Mouse (Mus musculus) liver, postnatal 0 days (tissue): ENCODE measurements around the gene Vps25. TPM values are rescaled to one million over a fixed set of nuclear protein-coding genes. Genes with fewer than 3 reads are reported as not detected.

Experiments used
- ATAC-seq: fragments of 200-750 bp; cut with Nextera tagmentation; 2 replicates; pipeline ENCODE4 v1.8.0; 2017; ENCODE audit warnings: mild to moderate bottlenecking, moderate library complexity
- DNase-seq: peaks from one replicate; pipeline ENCODE4 v3.0.0-alpha.2; 2016
- H3K27ac ChIP-seq: fragments of 300-500 bp; sonication (generic); 2 replicates; pipeline ENCODE4 v1.5.1; 2014; ENCODE audit warnings: antibody characterized with exemption, moderate library complexity, mild to moderate bottlenecking, low read depth
- H3K27me3 ChIP-seq: fragments of 300-500 bp; sonication (generic); 2 replicates; pipeline ENCODE4 v1.6.1; 2014; ENCODE audit warnings: low read length, control low read depth, mixed read lengths; ENCODE audit not compliant: insufficient read depth
- H3K36me3 ChIP-seq: fragments of 300-500 bp; sonication (generic); replicated peaks from 2 replicates; pipeline ENCODE4 v1.6.1; 2014; ENCODE audit warnings: mild to moderate bottlenecking, control low read depth, low read length, moderate library complexity, mixed read lengths; ENCODE audit not compliant: insufficient read depth
- H3K4me1 ChIP-seq: fragments of 300-500 bp; sonication (generic); 2 replicates; pipeline ENCODE4 v1.6.1; 2014; ENCODE audit warnings: antibody characterized with exemption, mild to moderate bottlenecking, control low read depth; ENCODE audit not compliant: insufficient read depth
- H3K4me2 ChIP-seq: fragments of 300-500 bp; sonication (generic); 2 replicates; pipeline ENCODE4 v1.6.1; 2014; ENCODE audit warnings: low read depth, mild to moderate bottlenecking, low read length, moderate library complexity, mixed read lengths
- H3K4me3 ChIP-seq: fragments of 300-500 bp; sonication (generic); 2 replicates; pipeline ENCODE4 v1.5.1; 2014; ENCODE audit warnings: low read depth, low read length
- H3K9ac ChIP-seq: fragments of 300-500 bp; sonication (generic); replicated peaks from 2 replicates; pipeline ENCODE4 v1.6.1; 2014; ENCODE audit warnings: mild to moderate bottlenecking, moderate library complexity
- H3K9me3 ChIP-seq: fragments of 300-500 bp; sonication (generic); 2 replicates; pipeline ENCODE4 v1.6.1; 2016; ENCODE audit warnings: mild to moderate bottlenecking, control low read depth, low read length, mixed read lengths
- CTCF ChIP-seq: sonication (generic); IDR thresholded peaks from 2 replicates; pipeline ENCODE4 v1.5.1; 2016; ENCODE audit warnings: antibody characterized with exemption, low read depth
- EP300 ChIP-seq: IDR thresholded peaks from 2 replicates; pipeline ENCODE4 v1.6.1; 2016; ENCODE audit warnings: antibody characterized with exemption, low read depth, mild to moderate bottlenecking
- WGBS: fragments of 180-500 bp; shearing (Covaris S2); extraction: QIAGEN DNeasy Blood & Tissue Kit; methylation state at CpG from one replicate; pipeline ENCODE4 v1.1.7; 2014; ENCODE audit not compliant: insufficient replicate concordance; 5-methylcytosine and 5-hydroxymethylcytosine counted together
- polyA plus RNA-seq: library from polyadenylated mRNA; unstranded; fragments of >200 nt; fragmentation: Nextera tagmentation; extraction: Ambion mirVana; gene quantifications from 2 replicates; pipeline ENCODE4 v1.2.1, GENCODE M21; 2015

Vps25 gene
- polyA plus RNA-seq, 1 experiment from 2014 or later: 75.9 TPM

DNA sequence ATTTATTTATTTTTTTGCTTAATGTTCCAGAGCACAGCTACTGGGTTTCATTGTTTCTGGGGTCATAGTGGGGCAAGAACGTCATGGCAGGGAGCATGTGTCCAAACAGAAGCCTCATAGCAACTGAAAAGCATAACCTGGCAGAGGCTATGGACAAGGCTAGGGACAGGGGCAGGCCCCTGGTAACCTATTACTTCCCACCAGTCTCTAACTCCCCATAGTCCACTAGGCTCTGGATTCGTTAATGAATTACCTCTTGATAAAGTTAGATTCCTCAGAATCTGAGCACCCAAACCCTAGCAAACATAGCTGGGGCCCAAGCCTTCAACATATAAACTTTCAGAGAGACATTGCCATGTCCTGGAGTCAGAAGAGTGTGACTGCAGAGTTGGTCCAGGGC lies 2.5 kb upstream of the Vps25 start:
- H3K9me3 ChIP-seq: no peaks in the 10 kb centered on the region
- ATAC-seq: no peak
- no peak overlapping the region for H3K9ac ChIP-seq
- H3K36me3 ChIP-seq: peaks cover 3% of the 10 kb centered on the region; the same call in 1 of the 2 replicates
- peaks cover 24% of the 10 kb centered on the region for H3K27me3 ChIP-seq
- no peak for DNase-seq
- TF ChIP-seq EP300: no peak
- TF ChIP-seq CTCF: no peak
- H3K4me3 ChIP-seq: no peak overlapping the region
- peaks cover 18% of the 10 kb centered on the region for H3K4me1 ChIP-seq
- 65% methylated on average over 2 of the region's 2 CpGs for WGBS
- no peak overlapping the region for H3K4me2 ChIP-seq
- H3K27ac ChIP-seq: no peak overlapping the region

DNA sequence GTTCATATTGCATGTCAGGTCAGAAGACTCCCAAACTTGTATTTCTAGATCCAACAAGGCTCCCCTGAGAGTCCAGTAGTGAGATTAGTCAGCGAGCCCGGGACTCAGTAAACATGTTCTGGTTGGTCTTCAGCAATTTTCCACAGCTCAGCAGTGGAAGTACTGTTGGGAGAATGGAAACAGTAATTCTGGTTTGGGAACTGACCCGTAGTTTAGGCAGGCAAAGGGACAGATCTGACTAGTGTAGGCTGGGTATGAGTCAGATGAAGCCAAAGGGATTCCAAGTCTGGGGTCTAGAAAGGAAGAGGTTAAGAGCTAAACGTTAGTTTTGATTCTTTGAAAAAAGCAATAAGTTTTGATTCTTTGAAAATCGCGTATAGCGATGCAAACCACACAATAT lies 566 bp upstream of the Vps25 start:
- Histone ChIP-seq H3K9me3 (no peaks in the 10 kb centered on the region), H3K27ac (peak overlapping the region; percentile 85), H3K4me3 (peak overlapping the region; percentile 72), H3K9ac (peak overlapping the region; percentile 92), H3K36me3 (peaks cover 11% of the 10 kb centered on the region), H3K27me3 (peaks cover 5% of the 10 kb centered on the region), H3K4me2 (peak overlapping the region; percentile 93), H3K4me1 (peaks cover 17% of the 10 kb centered on the region)
- ATAC-seq (no peak), DNase-seq (no peak)
- 4% methylated on average over 7 of the region's 7 CpGs for whole genome bisulfite sequencing
- TF ChIP-seq CTCF: no peak
- no peak for TF ChIP-seq EP300

DNA sequence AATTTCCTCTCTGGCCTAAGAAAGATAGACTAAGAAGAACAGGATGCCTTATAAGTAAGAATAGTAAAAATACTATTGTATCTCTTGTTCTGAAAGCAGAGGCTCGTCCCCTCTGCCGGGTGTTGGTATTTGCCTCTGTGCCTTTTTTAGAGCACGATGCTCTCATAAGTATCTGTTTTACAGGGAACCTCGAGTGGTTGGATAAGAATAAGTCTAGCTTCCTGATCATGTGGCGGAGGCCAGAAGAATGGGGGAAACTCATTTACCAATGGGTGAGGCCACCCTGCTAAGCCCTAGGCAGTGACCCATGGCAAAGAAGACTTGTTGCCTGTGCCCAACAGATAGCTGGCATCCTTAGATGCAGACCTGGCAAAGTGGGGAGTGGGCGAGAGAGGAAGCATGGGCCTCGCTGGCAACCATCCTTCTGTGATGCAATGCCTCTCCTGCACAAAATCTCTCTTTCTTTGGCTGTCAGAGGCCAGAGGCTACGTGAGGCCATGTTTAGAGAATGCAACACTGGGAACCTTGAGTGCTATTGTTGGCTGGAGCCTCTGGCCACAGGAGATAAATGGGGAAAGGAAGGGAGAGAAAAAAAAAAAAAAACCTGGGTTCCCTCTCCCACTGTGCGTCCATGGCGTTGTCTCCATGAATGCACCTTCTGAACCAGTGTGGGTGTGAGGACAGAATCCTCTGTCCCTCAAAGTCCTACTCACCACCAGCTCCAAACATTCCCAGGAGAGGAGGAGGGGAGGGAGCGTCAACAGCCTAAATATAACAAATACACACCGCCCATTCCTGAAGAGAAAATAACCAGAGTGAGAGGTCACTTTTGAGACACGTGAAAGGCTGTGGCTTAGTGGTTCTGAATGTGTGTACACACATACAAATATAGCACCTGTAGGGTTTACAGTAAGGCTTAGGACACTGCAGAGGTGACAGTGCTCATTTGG lies 2.6 kb downstream of the Vps25 start:
- no peak overlapping the region for H3K4me2 ChIP-seq
- no peak overlapping the region for H3K4me3 ChIP-seq
- TF ChIP-seq EP300 (no peak), CTCF (no peak)
- H3K36me3 ChIP-seq: peaks cover 25% of the 10 kb centered on the region
- ATAC-seq (no peak), DNase-seq (no peak)
- H3K4me1 ChIP-seq: peaks cover 40% of the 10 kb centered on the region
- no peaks in the 10 kb centered on the region for H3K27me3 ChIP-seq
- H3K9me3 ChIP-seq: no peaks in the 10 kb centered on the region
- H3K27ac ChIP-seq: no peak overlapping the region
- WGBS: 74% methylated on average over 13 of the region's 13 CpGs
- no peak overlapping the region for H3K9ac ChIP-seq

DNA sequence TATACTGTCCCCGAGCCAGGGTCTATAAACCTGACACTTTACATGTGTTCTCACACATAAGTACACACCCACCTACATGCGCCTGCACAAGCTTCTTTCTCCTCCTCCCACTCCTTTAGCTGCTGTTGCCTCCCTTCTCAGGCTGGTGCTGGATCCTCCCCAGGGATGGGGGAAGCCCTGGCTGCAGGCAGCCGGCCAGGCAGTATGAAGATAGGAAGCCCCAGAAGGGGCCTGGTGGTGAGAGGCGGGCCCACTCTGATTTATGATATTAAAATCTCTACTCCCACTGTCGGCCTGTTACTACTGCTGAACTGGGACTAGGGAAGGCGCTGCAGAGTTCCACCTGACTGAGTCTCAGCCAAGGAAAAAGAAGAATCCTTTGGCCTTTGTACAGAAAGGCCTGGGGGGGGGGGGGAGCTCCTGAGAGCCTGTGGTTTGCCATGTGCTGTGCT lies 5.8 kb downstream of the Vps25 start:
- no peak for DNase-seq
- Histone ChIP-seq H3K9ac (peak overlapping the region; percentile 68), H3K9me3 (no peaks in the 10 kb centered on the region), H3K4me1 (peaks cover 47% of the 10 kb centered on the region), H3K27me3 (peaks cover 25% of the 10 kb centered on the region), H3K36me3 (peaks cover 25% of the 10 kb centered on the region), H3K27ac (peak overlapping the region; percentile 72), H3K4me2 (peak overlapping the region; percentile 87), H3K4me3 (no peak overlapping the region)
- 36% methylated on average over 6 of the region's 6 CpGs for WGBS
- ATAC-seq: no peak
- no peak for TF ChIP-seq EP300
- TF ChIP-seq CTCF: no peak

DNA sequence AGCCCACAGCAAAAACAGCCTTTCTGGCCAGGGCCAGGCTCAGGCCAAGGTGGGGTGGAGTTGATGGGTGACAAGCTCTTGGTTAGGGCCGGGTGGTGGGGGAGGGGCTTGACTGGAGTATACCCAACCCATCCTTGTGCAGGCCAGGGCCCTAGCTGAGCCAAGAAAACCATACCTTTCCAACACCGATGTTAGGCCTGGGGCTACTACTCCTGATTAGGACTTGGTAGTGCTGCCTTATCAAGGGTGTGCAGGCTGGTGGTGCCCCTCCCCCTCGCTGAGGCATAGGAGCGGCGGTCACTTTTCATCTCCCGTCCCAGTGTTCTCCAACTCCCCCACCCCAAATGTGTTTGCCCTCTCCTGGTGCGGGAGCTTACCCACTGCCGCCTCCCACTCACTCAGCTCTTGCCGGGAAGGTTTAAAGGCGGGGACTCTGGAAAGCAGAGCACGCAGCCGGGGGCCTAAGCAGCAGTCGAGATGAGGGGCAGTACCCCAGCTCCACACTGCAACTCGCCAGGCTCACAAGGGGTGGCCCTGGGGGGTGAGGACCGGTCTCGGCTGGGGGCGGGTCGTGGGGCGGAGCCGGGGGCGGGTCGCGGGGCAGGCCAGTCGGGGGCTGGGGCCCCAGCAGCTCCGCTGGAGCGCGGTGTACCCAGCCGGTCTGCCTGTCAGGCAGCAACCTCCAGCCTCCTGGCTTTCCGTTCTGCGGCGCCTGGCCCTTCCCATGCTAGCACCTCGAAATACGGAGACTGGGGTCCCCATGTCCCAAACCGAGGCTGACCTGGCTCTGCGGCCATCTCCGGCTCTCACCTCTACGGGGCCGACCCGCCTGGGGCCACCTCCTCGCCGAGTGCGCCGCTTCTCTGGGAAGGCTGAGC lies 6.7 kb downstream of the Vps25 start, which contains the start of gene Wnk4:
Gene Wnk4 (plus strand): TSS at position 620 of the 878 bp plus-strand sequence.
- peak within 1 kb of the TSS; percentile 64 for H3K4me3 ChIP-seq
- H3K9ac ChIP-seq: peak within 1 kb of the TSS; percentile 68
- DNase-seq (peak; percentile 84), ATAC-seq (peak; percentile 87)
- peaks cover 44% of the 10 kb centered on the region for H3K4me1 ChIP-seq
- H3K27ac ChIP-seq: peak within 1 kb of the TSS; percentile 72
- peaks cover 32% of the 10 kb centered on the region for H3K27me3 ChIP-seq
- H3K9me3 ChIP-seq: no peaks in the 10 kb centered on the region
- peak within 1 kb of the TSS; percentile 87 for H3K4me2 ChIP-seq
- WGBS: under 1% methylated on average over 37 of the region's 43 CpGs
- TF ChIP-seq CTCF: no peak
- TF ChIP-seq EP300: peak; percentile 84
- peaks cover 25% of the 10 kb centered on the region for H3K36me3 ChIP-seq

DNA sequence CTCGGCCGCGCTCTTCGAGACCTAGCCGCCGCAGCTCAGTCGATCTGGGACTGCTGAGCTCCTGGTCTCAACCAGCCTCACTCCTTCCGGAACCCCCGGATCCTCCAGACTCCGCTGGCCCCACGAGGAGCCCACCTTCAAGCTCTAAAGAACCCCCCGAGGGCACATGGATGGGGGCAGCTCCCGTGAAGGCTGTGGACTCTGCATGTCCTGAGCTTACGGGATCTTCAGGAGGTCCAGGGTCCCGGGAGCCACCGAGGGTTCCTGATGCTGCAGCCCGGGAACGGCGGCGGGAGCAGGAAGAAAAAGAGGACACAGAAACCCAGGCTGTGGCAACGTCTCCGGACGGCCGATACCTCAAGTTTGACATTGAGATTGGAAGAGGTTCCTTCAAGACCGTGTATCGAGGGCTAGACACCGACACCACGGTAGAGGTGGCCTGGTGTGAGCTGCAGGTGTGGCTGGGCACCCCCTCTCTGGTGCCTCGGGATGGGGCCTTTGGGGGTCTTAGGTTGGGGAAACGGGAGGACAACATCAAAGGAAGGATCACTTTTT lies 7.4 kb downstream of the Vps25 start:
- peak overlapping the region; percentile 72; the same call in 1 of the 2 replicates for H3K27ac ChIP-seq
- peak overlapping the region; percentile 64 for H3K4me3 ChIP-seq
- H3K36me3 ChIP-seq: peaks cover 23% of the 10 kb centered on the region
- no peak for TF ChIP-seq CTCF
- peak overlapping the region; percentile 68 for H3K9ac ChIP-seq
- peak; percentile 5; the same call in 1 of the 2 replicates for ATAC-seq
- no peak for DNase-seq
- H3K4me2 ChIP-seq: peak overlapping the region; percentile 87
- WGBS: under 1% methylated on average over 30 of the region's 30 CpGs
- peaks cover 47% of the 10 kb centered on the region for H3K4me1 ChIP-seq
- H3K27me3 ChIP-seq: peaks cover 39% of the 10 kb centered on the region
- H3K9me3 ChIP-seq: no peaks in the 10 kb centered on the region
